Mouse (Mus musculus) macrophage (primary cell): ENCODE results near the gene Pcx. TPM values are rescaled to one million over a fixed set of nuclear protein-coding genes. Genes with fewer than 3 reads are reported as not detected.
"Not testable (repeated sequence)": the region's sequence is repeated elsewhere in the genome, so short reads cannot be mapped to it uniquely, and the experiment has no call there.

Experiments
- H3K27ac ChIP-seq: fragments of 350-480 bp; formaldehyde crosslinking; 2 replicates; pipeline ENCODE4 v1.9.0; 2021
- H3K36me3 ChIP-seq: fragments of 350-480 bp; formaldehyde crosslinking; 2 replicates; pipeline ENCODE4 v1.9.0; 2021; ENCODE audit errors: inconsistent target
- H3K4me3 ChIP-seq: fragments of 350-480 bp; formaldehyde crosslinking; 2 replicates; pipeline ENCODE4 v1.9.0; 2021; ENCODE audit errors: inconsistent target
- H3K79me2 ChIP-seq: fragments of 350-480 bp; formaldehyde crosslinking; 2 replicates; pipeline ENCODE4 v1.9.0; 2021; ENCODE audit errors: inconsistent target
- WGBS: methylation state at CpG from one replicate; pipeline ENCODE4 v1.1.7; 2026; ENCODE audit warnings: inconsistent platforms; ENCODE audit not compliant: missing documents; 5-methylcytosine and 5-hydroxymethylcytosine counted together
- polyA plus RNA-seq: library from polyadenylated mRNA; stranded (reverse); fragments of 250-400 nt; gene quantifications from 3 replicates; pipeline ENCODE4 v1.2.4, GENCODE M21; 2018; ENCODE audit warnings: inconsistent platforms

Pcx gene
- polyA plus RNA-seq, 1 experiment from 2014 or later = 0.49 TPM

DNA sequence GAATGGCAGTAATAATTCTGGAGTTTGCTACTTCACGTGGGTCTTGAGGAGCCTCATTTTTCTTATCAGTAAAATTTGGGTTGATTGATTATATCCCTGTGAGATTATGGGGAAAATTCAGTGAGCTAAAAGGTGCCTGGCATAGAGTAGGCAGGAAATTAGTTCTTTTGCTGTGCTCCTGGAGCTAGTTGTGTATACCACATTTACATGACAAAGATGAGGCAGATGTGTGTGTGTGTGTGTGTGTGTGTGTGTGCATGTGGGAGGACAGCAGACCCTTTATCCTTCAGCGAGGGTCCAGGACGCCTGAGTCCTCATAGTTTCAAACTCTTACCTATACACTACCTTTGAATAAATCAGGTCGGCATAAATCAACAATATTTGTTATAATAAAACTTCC, 61.8 kb downstream of the Pcx start:
- Histone ChIP-seq H3K36me3 (no peaks in the 10 kb centered on the region), H3K79me2 (no peaks in the 10 kb centered on the region), H3K27ac (no peak overlapping the region), H3K4me3 (no peak overlapping the region)
- WGBS = 88% methylated on average over 4 of the region's 4 CpGs

DNA sequence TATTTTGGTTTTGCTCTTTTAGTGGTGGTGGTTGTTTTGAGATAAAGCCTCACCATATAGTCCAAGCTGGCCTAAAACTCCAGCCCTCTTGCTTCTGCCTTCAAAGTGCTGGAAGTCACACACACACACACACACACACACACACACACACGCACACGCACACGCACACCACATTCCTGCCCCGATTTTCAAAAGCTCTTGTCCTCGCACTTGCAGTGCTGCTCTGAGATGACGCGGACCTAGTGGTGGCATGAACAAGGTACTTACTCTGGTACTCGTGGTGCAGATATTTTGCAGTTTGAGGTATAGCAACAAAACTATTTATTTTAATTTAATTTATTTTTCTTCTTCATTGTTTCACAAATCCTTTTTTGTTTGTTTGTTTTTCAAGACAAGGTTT, 62.2 kb downstream of the Pcx start:
- Histone ChIP-seq H3K4me3 (no peak overlapping the region), H3K36me3 (no peaks in the 10 kb centered on the region), H3K27ac (no peak overlapping the region), H3K79me2 (no peaks in the 10 kb centered on the region)
- 95% methylated on average over 8 of the region's 8 CpGs for WGBS

DNA sequence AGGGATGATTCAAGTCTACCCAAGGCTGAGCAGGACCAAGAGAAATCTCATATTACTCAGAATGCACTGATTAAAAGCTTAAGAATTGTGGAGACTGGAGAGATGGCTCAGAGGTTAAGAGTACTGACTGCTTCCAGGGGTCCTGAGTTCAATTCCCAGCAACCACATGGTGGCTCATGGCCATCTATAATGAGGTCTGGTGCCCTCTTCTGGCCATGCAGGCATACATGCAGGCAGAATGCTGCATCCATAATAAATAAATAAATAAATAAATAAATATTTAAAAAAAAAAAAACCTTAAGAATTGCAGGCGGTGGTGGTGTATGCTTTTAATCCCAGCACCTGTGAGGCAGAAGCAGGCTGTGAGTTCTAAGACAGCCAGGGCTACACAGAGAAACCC, 63.0 kb downstream of the Pcx start:
- Histone ChIP-seq H3K4me3 (no peak overlapping the region), H3K79me2 (no peaks in the 10 kb centered on the region), H3K36me3 (no peaks in the 10 kb centered on the region), H3K27ac (no peak overlapping the region)
- 100% methylated on average over 1 of the region's 1 CpGs for WGBS

DNA sequence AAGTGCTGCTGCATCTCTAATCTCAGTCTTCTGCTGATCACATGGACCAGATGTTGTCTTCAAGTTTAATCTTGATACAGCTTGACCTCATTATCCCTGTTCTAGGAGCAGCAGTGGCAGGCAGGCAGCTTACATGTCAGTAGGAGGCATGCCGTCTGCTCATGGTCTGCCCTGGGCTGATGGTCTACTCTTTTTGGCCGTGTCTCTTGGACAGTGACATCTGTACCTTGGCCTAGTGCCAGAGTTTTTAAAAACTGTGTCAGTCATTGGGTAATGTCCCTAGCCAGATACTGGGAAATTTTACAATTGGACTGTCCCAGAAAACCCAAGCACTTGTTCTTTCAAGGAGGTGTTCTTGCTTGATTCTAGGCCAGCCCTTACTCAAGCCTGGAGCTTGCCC, 68.5 kb downstream of the Pcx start:
- no peak overlapping the region for H3K27ac ChIP-seq
- H3K36me3 ChIP-seq = no peaks in the 10 kb centered on the region
- WGBS = 89% methylated on average over 2 of the region's 2 CpGs

GRCm38 (mm10) chr19:4579296-4579695, 69.0 kb downstream of the Pcx start:
- H3K79me2 ChIP-seq = no peaks in the 10 kb centered on the region
- H3K4me3 ChIP-seq = no peak overlapping the region
- WGBS = 92% methylated on average over 5 of the region's 5 CpGs
- H3K36me3 ChIP-seq = no peaks in the 10 kb centered on the region
- H3K27ac ChIP-seq = no peak overlapping the region

More for the DNA sequence above, 68.5 kb downstream of the Pcx start:
- no peaks in the 10 kb centered on the region for H3K79me2 ChIP-seq
- no peak overlapping the region for H3K4me3 ChIP-seq

DNA sequence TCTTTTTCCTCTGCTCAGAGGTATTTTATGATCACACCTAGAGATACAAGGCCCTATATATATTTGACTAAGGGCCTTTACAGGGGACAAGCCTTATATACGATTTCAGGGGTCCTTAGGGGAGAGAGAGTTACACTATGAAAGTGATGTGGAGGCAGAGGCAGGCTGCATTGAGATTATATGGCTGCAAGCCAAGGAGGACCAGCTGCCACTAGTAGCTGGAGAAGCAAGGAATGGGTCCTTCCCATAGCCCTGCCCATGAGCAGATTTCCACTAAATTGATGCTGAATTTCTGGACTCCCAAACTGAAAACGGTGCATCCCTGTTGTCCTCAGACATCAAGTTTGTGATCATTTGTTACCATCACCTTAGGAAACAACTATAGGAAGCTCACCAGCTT, 73.6 kb downstream of the Pcx start:
- Histone ChIP-seq H3K4me3 (no peak overlapping the region), H3K27ac (no peak overlapping the region), H3K36me3 (no peaks in the 10 kb centered on the region), H3K79me2 (no peaks in the 10 kb centered on the region)
- 80% methylated on average over 2 of the region's 2 CpGs for WGBS

GRCm38 (mm10) chr19:4586783-4587182, 76.5 kb downstream of the Pcx start:
- not testable (repeated sequence) for H3K27ac ChIP-seq, H3K4me3 ChIP-seq, H3K79me2 ChIP-seq, H3K36me3 ChIP-seq

- WGBS = 67% methylated on average over 2 of the region's 2 CpGs
- Histone ChIP-seq H3K36me3 (no peaks in the 10 kb centered on the region), H3K4me3 (no peak overlapping the region), H3K79me2 (no peaks in the 10 kb centered on the region), H3K27ac (no peak overlapping the region)
These were observed 77.2 kb downstream of the Pcx start for GRCm38 (mm10) chr19:4587426-4587825.

DNA sequence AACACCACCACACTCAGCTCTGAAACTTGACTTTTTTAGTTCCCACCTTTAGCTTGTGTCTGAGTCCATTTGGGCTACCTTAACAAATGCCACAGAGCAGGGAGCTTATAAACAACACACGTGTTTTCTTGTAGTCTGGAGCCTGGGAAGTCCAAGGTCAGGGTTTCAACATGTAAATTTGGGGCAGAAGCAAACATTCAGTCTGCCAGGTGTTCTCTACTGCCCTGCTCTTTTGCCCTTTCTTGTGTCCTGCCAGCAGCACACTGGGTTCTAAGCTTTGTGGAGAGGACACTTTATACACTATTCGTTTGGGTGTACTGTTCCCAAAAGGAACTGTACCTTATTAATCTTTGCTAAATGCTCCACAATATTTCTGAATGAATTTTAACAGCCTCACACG, 78.2 kb downstream of the Pcx start:
- H3K27ac ChIP-seq = no peak overlapping the region
- no peaks in the 10 kb centered on the region for H3K36me3 ChIP-seq
- no peaks in the 10 kb centered on the region for H3K79me2 ChIP-seq
- WGBS = 88% methylated on average over 3 of the region's 3 CpGs
- H3K4me3 ChIP-seq = no peak overlapping the region

DNA sequence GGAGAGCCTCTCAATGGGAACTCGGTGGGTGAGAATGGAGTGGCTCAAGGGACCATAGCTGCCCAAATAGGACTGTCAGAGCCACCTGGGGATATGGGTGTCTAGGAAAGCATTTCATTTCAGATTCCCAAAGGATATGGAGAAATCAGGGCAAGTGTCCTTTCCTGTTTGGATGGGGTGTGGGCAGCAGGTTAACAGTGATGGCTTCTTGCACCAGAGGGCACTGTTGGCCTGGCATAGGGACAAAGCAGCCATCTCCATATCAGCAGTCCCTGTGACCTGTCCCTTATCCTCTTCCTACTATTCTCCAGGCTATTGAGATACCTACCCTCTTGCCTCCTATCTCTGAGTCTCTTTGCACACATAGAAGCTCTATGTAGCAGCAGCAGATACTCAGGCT, 78.8 kb downstream of the Pcx start:
- no peak overlapping the region for H3K4me3 ChIP-seq
- WGBS = 81% methylated on average over 1 of the region's 1 CpGs

GRCm38 (mm10) chr19:4590025-4590424, 79.8 kb downstream of the Pcx start:
- Histone ChIP-seq H3K36me3 (no peaks in the 10 kb centered on the region), H3K27ac (no peak overlapping the region), H3K4me3 (no peak overlapping the region), H3K79me2 (no peaks in the 10 kb centered on the region)
- WGBS = 19% methylated on average over 3 of the region's 3 CpGs

More for the DNA sequence above, 78.8 kb downstream of the Pcx start:
- no peaks in the 10 kb centered on the region for H3K36me3 ChIP-seq
- no peaks in the 10 kb centered on the region for H3K79me2 ChIP-seq
- no peak overlapping the region for H3K27ac ChIP-seq

DNA sequence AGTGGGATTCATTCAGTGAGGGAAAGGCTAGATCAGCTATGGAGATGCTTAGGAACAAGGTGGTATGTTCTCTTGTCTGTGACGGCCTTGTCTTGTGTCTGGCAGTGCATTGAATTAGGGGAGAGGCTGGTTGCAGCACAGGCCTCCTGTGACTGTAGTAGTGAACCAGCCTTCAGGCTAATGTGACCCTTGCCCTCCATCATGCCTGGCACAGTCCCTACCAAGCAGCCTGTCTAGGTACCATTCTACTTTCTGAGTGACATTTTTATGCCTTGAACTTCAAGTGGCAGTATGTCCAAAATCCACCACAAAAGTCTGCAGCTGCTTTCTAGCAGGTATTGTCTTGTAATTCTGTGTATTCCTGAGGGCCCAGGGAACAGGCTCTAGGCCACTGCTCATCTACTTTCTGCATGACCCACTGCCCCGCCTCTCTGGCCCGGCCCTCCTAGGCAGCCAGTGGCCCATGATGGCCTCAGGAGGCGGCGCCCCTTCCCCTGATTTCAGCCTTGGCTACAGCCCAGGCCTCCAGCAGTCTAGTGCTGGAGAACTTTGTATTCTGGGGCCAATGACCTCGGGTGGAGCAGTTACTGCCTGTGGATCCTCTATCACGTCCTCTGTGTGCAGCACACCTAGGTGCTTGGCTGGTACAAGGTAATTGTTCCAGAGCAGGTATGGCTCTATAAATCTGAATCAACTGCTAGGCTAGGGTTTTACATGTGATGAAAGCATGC, 83.7 kb downstream of the Pcx start:
- 84% methylated on average over 7 of the region's 7 CpGs for WGBS
- no peak overlapping the region for H3K4me3 ChIP-seq
- no peak overlapping the region for H3K27ac ChIP-seq
- no peaks in the 10 kb centered on the region for H3K79me2 ChIP-seq
- no peaks in the 10 kb centered on the region for H3K36me3 ChIP-seq

GRCm38 (mm10) chr19:4596071-4596470, 85.8 kb downstream of the Pcx start:
- no peak overlapping the region for H3K4me3 ChIP-seq
- H3K79me2 ChIP-seq = no peaks in the 10 kb centered on the region
- H3K36me3 ChIP-seq = no peaks in the 10 kb centered on the region
- no peak overlapping the region for H3K27ac ChIP-seq
- WGBS = 98% methylated on average over 2 of the region's 2 CpGs

GRCm38 (mm10) chr19:4602459-4602858, 92.2 kb downstream of the Pcx start:
- WGBS = 92% methylated on average over 17 of the region's 20 CpGs
- Histone ChIP-seq H3K36me3 (no peaks in the 10 kb centered on the region), H3K4me3 (no peak overlapping the region), H3K27ac (no peak overlapping the region), H3K79me2 (no peaks in the 10 kb centered on the region)

- H3K79me2 ChIP-seq = no peaks in the 10 kb centered on the region
- H3K4me3 ChIP-seq = no peak overlapping the region
- 41% methylated on average over 24 of the region's 24 CpGs for WGBS
- H3K36me3 ChIP-seq = no peaks in the 10 kb centered on the region
- H3K27ac ChIP-seq = no peak overlapping the region
These were observed 93.8 kb downstream of the Pcx start for GRCm38 (mm10) chr19:4603801-4604723.
